In genomic region chr3:33308212-33308611, GRCm38 (mm10) we compare ENCODE assay signal across 10 mouse cellular contexts.
A peak's percentile ranks its signal among the peaks of the same experiment; 100 is the strongest.
DNase-seq lines count a peak whose midpoint lies in the region; ATAC-seq and TF ChIP-seq lines count a peak whose summit lies in the region.
"Had no signal": no experiment of that assay in that cellular context is flagged by ENCODE, and none has a peak within 500 bp of the region (broad histone marks: within the 10 kb centered on the region; RNA-seq: fewer than 3 reads in every experiment).

No protein-coding gene starts in this region.

- TF ChIP-seq POLR2A in liver, adult 2 months (IDR thresholded peaks at IDR 0.05; ENCODE audit: extremely low read depth, insufficient read depth, low read length), result no peak

- no peak overlapping the region for H3K4me2 ChIP-seq in forebrain, postnatal 0 days (ENCODE audit: low read depth)
- H3K4me2 ChIP-seq in forebrain, embryonic 11.5 days (ENCODE audit: low read depth, low read length, severe bottlenecking), result no peak overlapping the region
- H3K4me2 ChIP-seq: heart, embryonic 13.5 days; stomach, embryonic 15.5 days had no signal

- ATAC-seq in forebrain, postnatal 0 days, result no peak
- ATAC-seq in forebrain, embryonic 11.5 days (replicated peaks; ENCODE audit: low FRiP score), result no peak

- H3K27ac ChIP-seq in forebrain, postnatal 0 days (ENCODE audit: low read depth, low read length), result no peak overlapping the region
- no peak overlapping the region for H3K27ac ChIP-seq in forebrain, embryonic 11.5 days (ENCODE audit: low read depth, low read length)
- H3K27ac ChIP-seq in liver, adult 2 months (replicated peaks; ENCODE audit: insufficient read depth, low read depth, low read length), result no peak overlapping the region
- H3K27ac ChIP-seq: heart, embryonic 13.5 days; stomach, embryonic 15.5 days had no signal

- 35% methylated on average over 2 of the region's 2 CpGs for WGBS in forebrain, postnatal 0 days
- WGBS in forebrain, embryonic 11.5 days, result 36% methylated on average over 2 of the region's 2 CpGs
- WGBS in liver, adult 2 months, result 22% methylated on average over 2 of the region's 2 CpGs

- H3K4me3 ChIP-seq in forebrain, postnatal 0 days (ENCODE audit: low read depth, low read length), result no peak overlapping the region
- H3K4me3 ChIP-seq in forebrain, embryonic 11.5 days (ENCODE audit: low read depth, low read length), result no peak overlapping the region
- H3K4me3 ChIP-seq in liver, adult 2 months (ENCODE audit: insufficient read depth, low read depth, low read length), result no peak overlapping the region
- H3K4me3 ChIP-seq: heart, embryonic 13.5 days; stomach, embryonic 15.5 days had no signal

- H3K9ac ChIP-seq in forebrain, postnatal 0 days, result no peak overlapping the region
- H3K9ac ChIP-seq in forebrain, embryonic 11.5 days (ENCODE audit: low read length), result no peak overlapping the region
- H3K9ac ChIP-seq in liver, adult 2 months (ENCODE audit: low read depth, low read length), result no peak overlapping the region
- H3K9ac ChIP-seq: heart, embryonic 13.5 days; stomach, embryonic 15.5 days had no signal

- H3K9me3 ChIP-seq in forebrain, postnatal 0 days (ENCODE audit: low read length), result no peaks in the 10 kb centered on the region
- H3K9me3 ChIP-seq in forebrain, embryonic 11.5 days (ENCODE audit: control insufficient read depth, low read length), result no peaks in the 10 kb centered on the region
- H3K9me3 ChIP-seq: heart, embryonic 13.5 days; stomach, embryonic 15.5 days had no signal

- H3K36me3 ChIP-seq in forebrain, postnatal 0 days (ENCODE audit: insufficient read depth), result no peaks in the 10 kb centered on the region
- no peaks in the 10 kb centered on the region for H3K36me3 ChIP-seq in forebrain, embryonic 11.5 days (ENCODE audit: control insufficient read depth, insufficient read depth, low read length)
- no peaks in the 10 kb centered on the region for H3K36me3 ChIP-seq in liver, adult 2 months (ENCODE audit: control insufficient read depth, insufficient read depth, low read length)
- H3K36me3 ChIP-seq: heart, embryonic 13.5 days; stomach, embryonic 15.5 days had no signal

- peak; percentile 60 for TF ChIP-seq CTCF in forebrain, postnatal 0 days (IDR thresholded peaks at IDR 0.05; ENCODE audit: low read depth)
- peak; percentile 2; the same call in 1 of the 2 replicates for TF ChIP-seq CTCF in liver, adult 2 months (IDR thresholded peaks at IDR 0.05; ENCODE audit: low read depth, low read length)

- H3K79me2 ChIP-seq in liver, adult 2 months (ENCODE audit: control insufficient read depth, insufficient read depth, low read length), result no peaks in the 10 kb centered on the region

- peak; percentile 4 for DNase-seq in forebrain, postnatal 0 days
- no peak for DNase-seq in forebrain, embryonic 11.5 days (ENCODE audit: low spot score)
- peak; percentile 6 for DNase-seq in liver, adult 2 months (ENCODE audit: extremely low read depth, low read depth, low spot score)
- no peak for DNase-seq in liver
- peak; percentile 30 for DNase-seq in adrenal gland, postnatal 10 days
- peak; percentile 1 for DNase-seq in lung, postnatal 14 days
- DNase-seq in thymus, postnatal 0 days (ENCODE audit: low spot score), result no peak
- DNase-seq in spleen, postnatal 4 days (ENCODE audit: low spot score in 2 of 2), result no peak

- H3K27me3 ChIP-seq in forebrain, postnatal 0 days (ENCODE audit: insufficient read depth, low read length), result no peaks in the 10 kb centered on the region
- no peaks in the 10 kb centered on the region for H3K27me3 ChIP-seq in forebrain, embryonic 11.5 days (ENCODE audit: control insufficient read depth, insufficient read depth, low read length)
- H3K27me3 ChIP-seq in liver, adult 2 months (ENCODE audit: control insufficient read depth, insufficient read depth, low read length), result no peaks in the 10 kb centered on the region
- H3K27me3 ChIP-seq: heart, embryonic 13.5 days; stomach, embryonic 15.5 days had no signal

- H3K4me1 ChIP-seq in forebrain, postnatal 0 days (ENCODE audit: insufficient read depth), result no peaks in the 10 kb centered on the region
- H3K4me1 ChIP-seq in forebrain, embryonic 11.5 days (replicated peaks; ENCODE audit: control insufficient read depth, insufficient read depth, low read length), result no peaks in the 10 kb centered on the region
- H3K4me1 ChIP-seq in liver, adult 2 months (ENCODE audit: control insufficient read depth, insufficient read depth, low read length), result no peaks in the 10 kb centered on the region
- H3K4me1 ChIP-seq: heart, embryonic 13.5 days; stomach, embryonic 15.5 days had no signal

Comparison
In these comparisons a context has a peak if more than half of its experiments do, and no peak if none do; other contexts are left out.
1. DNase-seq: peak in forebrain, postnatal 0 days (single experiment), liver, adult 2 months (single experiment), adrenal gland, postnatal 10 days (single experiment) and lung, postnatal 14 days (single experiment); none in forebrain, embryonic 11.5 days (single experiment), liver (single experiment), thymus, postnatal 0 days (single experiment) and spleen, postnatal 4 days (0 of 2).